In genomic region chr7:28694966-28695511, GRCm38 (mm10) we compare ENCODE assay signal across 14 mouse cellular contexts. TPM values are rescaled to one million over a fixed set of nuclear protein-coding genes. Genes with fewer than 3 reads are reported as not detected.
DNase-seq lines count a peak whose midpoint lies in the region; ATAC-seq and TF ChIP-seq lines count a peak whose summit lies in the region.
"Had no signal": no experiment of that assay in that cellular context is flagged by ENCODE, and none has a peak within 500 bp of the region (broad histone marks: within the 10 kb centered on the region; RNA-seq: fewer than 3 reads in every experiment).

No protein-coding gene starts in this region.

- H3K4me3 ChIP-seq in hindbrain, postnatal 0 days (ENCODE audit: low read length) = no peak overlapping the region
- no peak overlapping the region for H3K4me3 ChIP-seq in hindbrain, embryonic 13.5 days
- H3K4me3 ChIP-seq in ES-Bruce4 (ENCODE audit: low read depth, low read length) = peak overlapping the region; percentile 34
- peak overlapping the region; percentile 65 for H3K4me3 ChIP-seq in embryonic facial prominence, embryonic 10.5 days
- H3K4me3 ChIP-seq: forebrain, embryonic 15.5 days had no signal

- no peak overlapping the region for H3K27ac ChIP-seq in hindbrain, postnatal 0 days
- H3K27ac ChIP-seq in hindbrain, embryonic 13.5 days = no peak overlapping the region
- no peak overlapping the region for H3K27ac ChIP-seq in ES-Bruce4 (ENCODE audit: insufficient read depth, low read length)
- peak overlapping the region; percentile 67 for H3K27ac ChIP-seq in embryonic facial prominence, embryonic 10.5 days (replicated peaks)
- H3K27ac ChIP-seq: forebrain, embryonic 15.5 days; liver, embryonic 14.5 days had no signal

- no peak for TF ChIP-seq EP300 in ES-Bruce4 (IDR thresholded peaks at IDR 0.05; ENCODE audit: insufficient read depth, low read depth, low read length)

- H3K4me1 ChIP-seq in hindbrain, postnatal 0 days (ENCODE audit: insufficient read depth, low read length) = 0 out of 2 replicates have a peak, but pooled peaks cover 5% of the 10 kb centered on the region
- H3K4me1 ChIP-seq in hindbrain, embryonic 13.5 days (replicated peaks) = peaks cover 17% of the 10 kb centered on the region
- no peaks in the 10 kb centered on the region for H3K4me1 ChIP-seq in ES-Bruce4 (ENCODE audit: control insufficient read depth, insufficient read depth, low read length)
- peaks cover 27% of the 10 kb centered on the region for H3K4me1 ChIP-seq in embryonic facial prominence, embryonic 10.5 days

- TF ChIP-seq CTCF in hindbrain, postnatal 0 days (IDR thresholded peaks at IDR 0.05; ENCODE audit: low read depth) = no peak
- TF ChIP-seq CTCF in ES-Bruce4 (IDR thresholded peaks at IDR 0.05; ENCODE audit: low read depth, low read length) = no peak

- H3K36me3 ChIP-seq in hindbrain, postnatal 0 days (ENCODE audit: insufficient read depth, low read length) = no peaks in the 10 kb centered on the region
- H3K36me3 ChIP-seq in hindbrain, embryonic 13.5 days = 0 out of 2 replicates have a peak, but pooled peaks cover 5% of the 10 kb centered on the region
- no peaks in the 10 kb centered on the region for H3K36me3 ChIP-seq in ES-Bruce4 (ENCODE audit: control insufficient read depth, insufficient read depth, low read length, poor library complexity, severe bottlenecking)
- H3K36me3 ChIP-seq in embryonic facial prominence, embryonic 10.5 days (replicated peaks) = peaks cover 12% of the 10 kb centered on the region; the same call in 1 of the 2 replicates
- H3K36me3 ChIP-seq: forebrain, embryonic 15.5 days; G1E had no signal

- WGBS in hindbrain, postnatal 0 days = 58% methylated on average over 8 of the region's 8 CpGs
- WGBS in hindbrain, embryonic 13.5 days = 53% methylated on average over 8 of the region's 8 CpGs
- 45% methylated on average over 8 of the region's 8 CpGs for WGBS in embryonic facial prominence, embryonic 10.5 days

- no peak overlapping the region for H3K9ac ChIP-seq in hindbrain, postnatal 0 days (replicated peaks; ENCODE audit: low read length)
- H3K9ac ChIP-seq in hindbrain, embryonic 13.5 days = no peak overlapping the region
- H3K9ac ChIP-seq in ES-Bruce4 (ENCODE audit: low read depth, poor library complexity, severe bottlenecking) = peak overlapping the region; percentile 51
- H3K9ac ChIP-seq: forebrain, embryonic 15.5 days; liver, embryonic 14.5 days had no signal

- ATAC-seq in hindbrain, postnatal 0 days = no peak
- no peak for ATAC-seq in hindbrain, embryonic 13.5 days (ENCODE audit: low FRiP score)
- peak; percentile 31 for ATAC-seq in megakaryocyte, adult 5-6 weeks (ENCODE audit: poor library complexity, severe bottlenecking)
- no peak for ATAC-seq in megakaryocyte-erythroid progenitor cell, adult 5-6 weeks (replicated peaks; ENCODE audit: low FRiP score, low TSS enrichment, poor library complexity, severe bottlenecking)
- ATAC-seq: forebrain, embryonic 15.5 days; intestine, postnatal 0 days; midbrain, embryonic 16.5 days had no signal

- peak overlapping the region; percentile 84; the same call in 1 of the 2 replicates for H3K4me2 ChIP-seq in hindbrain, postnatal 0 days (ENCODE audit: low read depth, low read length)
- H3K4me2 ChIP-seq in hindbrain, embryonic 13.5 days = no peak overlapping the region
- H3K4me2 ChIP-seq: forebrain, embryonic 15.5 days had no signal

- no peak for DNase-seq in hindbrain, postnatal 0 days (ENCODE audit: low spot score)
- no peak for DNase-seq in embryonic facial prominence, embryonic 10.5 days (ENCODE audit: low spot score)
- DNase-seq in gastrocnemius, adult 8-10 months (ENCODE audit: low spot score in 2 of 2) = no peak
- DNase-seq: lung, postnatal 36 days; right cerebral cortex, postnatal 25 days had no signal

- no peak for TF ChIP-seq POLR2A in ES-Bruce4 (IDR thresholded peaks at IDR 0.05; ENCODE audit: insufficient read depth, low read length)

- H3K9me3 ChIP-seq in hindbrain, postnatal 0 days (ENCODE audit: low read length) = no peaks in the 10 kb centered on the region
- no peaks in the 10 kb centered on the region for H3K9me3 ChIP-seq in hindbrain, embryonic 13.5 days
- no peaks in the 10 kb centered on the region for H3K9me3 ChIP-seq in ES-Bruce4 (replicated peaks; ENCODE audit: control insufficient read depth, insufficient read depth, low read length, poor library complexity, severe bottlenecking)
- H3K9me3 ChIP-seq in embryonic facial prominence, embryonic 10.5 days = peaks cover 4% of the 10 kb centered on the region; the same call in 1 of the 2 replicates
- H3K9me3 ChIP-seq: forebrain, embryonic 15.5 days had no signal

- no peaks in the 10 kb centered on the region for H3K27me3 ChIP-seq in hindbrain, postnatal 0 days (ENCODE audit: insufficient read depth, low read length)
- peaks cover 32% of the 10 kb centered on the region for H3K27me3 ChIP-seq in hindbrain, embryonic 13.5 days
- no peaks in the 10 kb centered on the region for H3K27me3 ChIP-seq in ES-Bruce4 (ENCODE audit: control insufficient read depth, insufficient read depth, low read length, poor library complexity, severe bottlenecking)
- peaks cover 28% of the 10 kb centered on the region for H3K27me3 ChIP-seq in embryonic facial prominence, embryonic 10.5 days (replicated peaks; ENCODE audit: low read depth, poor library complexity, severe bottlenecking)

RNA-seq across cellular contexts. Expression of gene Fbxo27, which starts 2.4 kb away (rescaled TPM):
- total RNA-seq in hindbrain, postnatal 0 days (2014; rRNA removed) = 5.0 and 6.1 TPM in 2 replicates
- polyA plus RNA-seq in hindbrain, postnatal 0 days (2015; fragmentation: Nextera tagmentation; extraction: Ambion mirVana) = 9.0 and 10.2 TPM in 2 replicates
- polyA plus RNA-seq in hindbrain, embryonic 13.5 days (2015; fragmentation: Nextera tagmentation; extraction: Ambion mirVana) = 7.0 and 7.4 TPM in 2 replicates
- polyA plus RNA-seq in ES-Bruce4 (2011; ENCODE audit: insufficient read depth, insufficient read length, low read depth, missing spikeins) = 5.2 and 9.6 TPM in 2 replicates
- 7.8 TPM in 2 replicates for polyA plus RNA-seq in embryonic facial prominence, embryonic 10.5 days (2016; fragmentation: Nextera tagmentation; extraction: Ambion mirVana)
- 0.58 and 0.93 TPM in 2 replicates for total RNA-seq in megakaryocyte, adult 5-6 weeks (2015)
- total RNA-seq in megakaryocyte, adult 5-6 weeks (2017) = 0.08 and 0.70 TPM in 2 replicates
- total RNA-seq in megakaryocyte-erythroid progenitor cell, adult 5-6 weeks (2014; fragmentation: Nextera tagmentation) = not detected in 2 replicates
- not detected in 2 replicates for total RNA-seq in megakaryocyte-erythroid progenitor cell, adult 5-6 weeks (2017)
- under 1 TPM in 3 of 4 experiments, not detected in 1; 0.12 to 0.68 (median 0.13) TPM for total RNA-seq in gastrocnemius, adult 8-10 months (2022)
- total RNA-seq: G1E had no signal
- polyA plus RNA-seq: G1E had no signal

RNA-seq across cellular contexts. Expression of gene Fbxo17, which starts 21.6 kb away (rescaled TPM):
- 3.7 and 5.0 TPM in 2 replicates for total RNA-seq in hindbrain, postnatal 0 days (2014; rRNA removed)
- 6.5 and 7.7 TPM in 2 replicates for polyA plus RNA-seq in hindbrain, postnatal 0 days (2015; fragmentation: Nextera tagmentation; extraction: Ambion mirVana)
- 3.1 and 3.4 TPM in 2 replicates for polyA plus RNA-seq in hindbrain, embryonic 13.5 days (2015; fragmentation: Nextera tagmentation; extraction: Ambion mirVana)
- 6.7 and 7.0 TPM in 2 replicates for polyA plus RNA-seq in ES-Bruce4 (2011; ENCODE audit: insufficient read depth, insufficient read length, low read depth, missing spikeins)
- 11.9 and 14.3 TPM in 2 replicates for polyA plus RNA-seq in embryonic facial prominence, embryonic 10.5 days (2016; fragmentation: Nextera tagmentation; extraction: Ambion mirVana)
- total RNA-seq in megakaryocyte, adult 5-6 weeks (2015) = 1.1 and 1.2 TPM in 2 replicates
- total RNA-seq in megakaryocyte, adult 5-6 weeks (2017) = 0.26 and 0.77 TPM in 2 replicates
- total RNA-seq in megakaryocyte-erythroid progenitor cell, adult 5-6 weeks (2014; fragmentation: Nextera tagmentation) = 1.6 TPM in 1 of 2 replicates, not detected in the other
- total RNA-seq in megakaryocyte-erythroid progenitor cell, adult 5-6 weeks (2017) = 0.34 and 1.2 TPM in 2 replicates
- 1 to 10 TPM; 4.0 to 7.0 (median 5.6) TPM for total RNA-seq in gastrocnemius, adult 8-10 months (2022)
- polyA plus RNA-seq: G1E had no signal

RNA-seq across cellular contexts. Expression of gene Mrps12, which starts 46.6 kb away (rescaled TPM):
- 66.4 and 90.3 TPM in 2 replicates for total RNA-seq in hindbrain, postnatal 0 days (2014; rRNA removed)
- 110 and 111 TPM in 2 replicates for polyA plus RNA-seq in hindbrain, postnatal 0 days (2015; fragmentation: Nextera tagmentation; extraction: Ambion mirVana)
- 108 and 114 TPM in 2 replicates for polyA plus RNA-seq in hindbrain, embryonic 13.5 days (2015; fragmentation: Nextera tagmentation; extraction: Ambion mirVana)
- 53.5 and 60.9 TPM in 2 replicates for polyA plus RNA-seq in ES-Bruce4 (2011; ENCODE audit: insufficient read depth, insufficient read length, low read depth, missing spikeins)
- polyA plus RNA-seq in embryonic facial prominence, embryonic 10.5 days (2016; fragmentation: Nextera tagmentation; extraction: Ambion mirVana) = 163 and 164 TPM in 2 replicates
- 67.6 and 79.2 TPM in 2 replicates for total RNA-seq in megakaryocyte, adult 5-6 weeks (2015)
- 29.1 and 32.0 TPM in 2 replicates for total RNA-seq in megakaryocyte, adult 5-6 weeks (2017)
- 152 and 185 TPM in 2 replicates for total RNA-seq in megakaryocyte-erythroid progenitor cell, adult 5-6 weeks (2014; fragmentation: Nextera tagmentation)
- 31.2 and 55.9 TPM in 2 replicates for total RNA-seq in megakaryocyte-erythroid progenitor cell, adult 5-6 weeks (2017)
- total RNA-seq in gastrocnemius, adult 8-10 months (2022) = 10 to 100 TPM; 36.1 to 42.4 (median 40.5) TPM

RNA-seq across cellular contexts. Expression of gene Sars2, which starts 46.8 kb away (rescaled TPM):
- 17.3 and 17.9 TPM in 2 replicates for total RNA-seq in hindbrain, postnatal 0 days (2014; rRNA removed)
- polyA plus RNA-seq in hindbrain, postnatal 0 days (2015; fragmentation: Nextera tagmentation; extraction: Ambion mirVana) = 18.9 and 20.2 TPM in 2 replicates
- 20.6 and 22.6 TPM in 2 replicates for polyA plus RNA-seq in hindbrain, embryonic 13.5 days (2015; fragmentation: Nextera tagmentation; extraction: Ambion mirVana)
- 22.4 and 22.5 TPM in 2 replicates for polyA plus RNA-seq in ES-Bruce4 (2011; ENCODE audit: insufficient read depth, insufficient read length, low read depth, missing spikeins)
- polyA plus RNA-seq in embryonic facial prominence, embryonic 10.5 days (2016; fragmentation: Nextera tagmentation; extraction: Ambion mirVana) = 40.3 and 44.6 TPM in 2 replicates
- total RNA-seq in megakaryocyte, adult 5-6 weeks (2015) = 4.8 and 4.9 TPM in 2 replicates
- 5.6 and 6.9 TPM in 2 replicates for total RNA-seq in megakaryocyte, adult 5-6 weeks (2017)
- total RNA-seq in megakaryocyte-erythroid progenitor cell, adult 5-6 weeks (2014; fragmentation: Nextera tagmentation) = 24.9 and 32.6 TPM in 2 replicates
- 11.3 and 15.6 TPM in 2 replicates for total RNA-seq in megakaryocyte-erythroid progenitor cell, adult 5-6 weeks (2017)
- total RNA-seq in gastrocnemius, adult 8-10 months (2022) = 10 to 100 TPM; 12.3 to 13.5 (median 12.6) TPM

Comparison
In these comparisons a context has a peak if more than half of its experiments do, and no peak if none do; other contexts are left out.
1. H3K4me3 ChIP-seq: peak in ES-Bruce4 (single experiment) and embryonic facial prominence, embryonic 10.5 days (single experiment); none in hindbrain, postnatal 0 days (single experiment) and hindbrain, embryonic 13.5 days (single experiment).